Mouse (Mus musculus): ENCODE data around the gene Pdgfb.

- TF ChIP-seq CTCF (IDR thresholded peaks at IDR 0.05; ENCODE audit: low read depth): no peak
- no peak for TF ChIP-seq EP300 (optimal IDR thresholded peaks at IDR 0.05)
These were observed 58.2 kb downstream of the Pdgfb start for GRCm38 (mm10) chr15:79956559-79956958.
